Mouse (Mus musculus): ENCODE data around the gene Rexo1.

- no peak for TF ChIP-seq USF1 (IDR thresholded peaks at IDR 0.05; ENCODE audit: low read depth)
- no peak for TF ChIP-seq CTCF (IDR thresholded peaks at IDR 0.05; ENCODE audit: control insufficient read depth, insufficient read depth, insufficient read length)
- TF ChIP-seq MYOG (IDR thresholded peaks at IDR 0.05; ENCODE audit: control insufficient read depth, extremely low read depth, insufficient read length): no peak
- TF ChIP-seq CEBPB (IDR thresholded peaks at IDR 0.05; ENCODE audit: low read depth): no peak
- no peak for TF ChIP-seq MYOD1 (IDR thresholded peaks at IDR 0.05; ENCODE audit: control insufficient read depth, insufficient read length, low read depth)
- no peak for TF ChIP-seq MAX (IDR thresholded peaks at IDR 0.05)
- TF ChIP-seq FOSL1 (IDR thresholded peaks at IDR 0.05; ENCODE audit: insufficient read depth, low read length, poor library complexity, severe bottlenecking): no peak
These were observed 38.1 kb downstream of the Rexo1 start for GRCm38 (mm10) chr10:80523299-80523698.
